Mouse (Mus musculus) thymus, adult 2 months (tissue): ENCODE results near the gene Acp2.

ENCODE experiments used
- CTCF ChIP-seq: fragments of 200-500 bp; IDR thresholded peaks from 2 replicates; pipeline ENCODE4 v1.5.1; 2012; ENCODE audit warnings: mild to moderate bottlenecking, control low read depth, low read length, moderate library complexity, borderline replicate concordance; ENCODE audit not compliant: control insufficient read depth, poor library complexity, insufficient read depth; ENCODE audit errors: extremely low read depth
- POLR2A ChIP-seq: fragments of 200-500 bp; IDR thresholded peaks from 2 replicates; pipeline ENCODE4 v1.6.1; 2012; ENCODE audit warnings: mild to moderate bottlenecking, low read length, control low read depth, moderate library complexity; ENCODE audit not compliant: control insufficient read depth, poor library complexity, insufficient read depth; ENCODE audit errors: extremely low read depth

GRCm38 (mm10) chr2:91167629-91168028, 35.1 kb upstream of the Acp2 start:
- TF ChIP-seq CTCF = no peak
- no peak for TF ChIP-seq POLR2A
